Mouse (Mus musculus) cerebellum, adult 18-20 months (tissue): Measurements from ENCODE around the gene Atf6.

Source experiments
- DNase-seq, 2 experiments: peaks; one replicate each; pipeline ENCODE4 v3.0.0; 2021

Atf6 gene

DNA sequence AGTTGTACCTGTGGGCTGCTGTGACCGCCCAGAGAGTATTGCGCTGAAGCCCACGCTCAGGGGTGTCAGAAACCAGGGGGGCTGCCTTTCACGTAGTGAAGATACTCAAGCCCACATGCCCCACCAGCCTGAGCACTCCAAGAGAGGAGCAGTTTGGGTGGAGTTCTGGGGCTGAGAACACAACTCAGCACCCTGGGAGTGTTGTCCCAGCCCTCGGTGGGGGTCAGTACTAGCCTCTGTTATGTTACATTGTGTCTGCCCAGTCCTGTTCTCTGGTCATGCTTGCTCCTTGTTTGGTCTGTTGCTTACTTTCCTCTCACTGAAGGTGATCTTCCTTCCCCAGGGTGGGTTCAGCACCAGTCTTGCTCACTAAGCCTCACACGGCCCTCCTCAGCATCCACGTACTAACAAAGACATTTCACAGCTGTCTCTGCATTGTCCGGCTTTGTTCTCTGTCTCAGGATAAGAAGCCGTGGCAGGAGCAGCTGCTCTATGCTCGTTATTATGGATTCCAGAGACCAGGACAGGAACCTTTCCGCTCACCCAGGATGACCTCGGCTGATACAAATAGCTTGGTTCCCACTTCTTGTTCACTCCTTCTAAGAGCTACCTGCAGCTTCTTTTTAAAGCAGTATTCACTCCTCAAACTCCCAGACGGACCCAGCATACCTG is 209.8 kb downstream of the Atf6 start:
- no peak for DNase-seq

GRCm38 (mm10) chr1:170657228-170657521 is 210.4 kb downstream of the Atf6 start:
- DNase-seq = no peak

DNA sequence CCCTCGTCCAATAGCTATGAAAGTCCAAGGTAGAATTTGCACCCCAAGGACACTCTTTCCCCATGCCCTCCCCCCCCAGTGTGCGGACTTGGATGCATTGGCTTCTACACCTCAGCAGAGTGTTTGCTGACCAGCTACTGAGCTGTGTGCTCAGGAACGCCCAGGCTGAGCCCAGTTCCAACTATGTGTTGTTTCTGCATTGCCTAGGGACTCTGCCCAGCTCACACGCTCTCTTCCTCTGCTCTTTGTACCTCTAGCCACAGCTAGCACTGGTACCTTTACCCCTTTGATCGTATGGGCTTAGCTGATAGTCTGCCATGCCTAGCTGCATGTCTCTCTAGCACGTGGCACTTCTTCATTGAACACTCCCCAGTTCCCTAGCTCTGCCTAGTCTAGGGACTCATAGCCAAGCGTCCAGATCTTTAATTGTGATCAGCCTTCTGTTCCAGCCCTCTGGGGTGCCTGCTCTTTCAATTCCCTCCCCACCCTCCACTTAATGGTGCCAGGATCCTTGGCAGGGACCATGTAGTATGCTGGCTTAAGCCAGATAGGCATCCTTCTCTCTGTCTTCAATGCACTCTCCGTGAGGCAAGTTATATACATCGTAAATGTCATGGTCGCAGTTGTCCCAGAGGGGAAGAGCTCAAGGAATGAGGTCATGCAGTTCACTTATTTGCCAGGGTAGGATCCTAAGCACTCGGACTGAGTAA is 210.9 kb downstream of the Atf6 start:
- no peak for DNase-seq

GRCm38 (mm10) chr1:170655280-170655917 is 212.2 kb downstream of the Atf6 start:
- no peak for DNase-seq
